Mouse (Mus musculus): Measurements from ENCODE around the gene Ttll5. TPM values are rescaled to one million over a fixed set of nuclear protein-coding genes. Genes with fewer than 3 reads are reported as not detected.

Ttll5 gene
- polyA plus RNA-seq, 1 experiment from 2014 or later = 9.8 TPM

DNA sequence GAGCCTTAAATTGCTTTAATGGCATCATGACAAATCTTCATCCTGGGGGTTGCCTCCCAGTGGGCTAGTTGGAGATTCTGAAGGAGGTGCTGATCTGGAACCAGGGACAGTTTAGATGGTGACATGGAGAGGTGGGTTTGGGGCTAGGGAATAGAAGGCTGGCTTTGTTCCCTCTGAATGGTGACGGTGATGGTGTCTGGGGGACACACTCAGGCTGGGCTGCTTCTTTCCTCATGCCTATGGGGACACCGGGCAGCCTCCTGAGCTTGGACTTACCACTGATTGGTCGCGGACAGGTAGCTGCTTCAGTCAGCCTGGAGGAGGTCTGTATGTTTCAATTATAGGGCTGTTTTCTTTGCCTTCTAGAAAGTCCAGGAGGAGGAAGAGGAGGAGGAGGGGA lies 12.8 kb upstream of the Ttll5 start:
- H3K4me1 ChIP-seq = peaks cover 5% of the 10 kb centered on the region; the same call in 1 of the 2 replicates
- H3K4me3 ChIP-seq = no peak overlapping the region
- no peak for ATAC-seq
- no peak overlapping the region for H3K9ac ChIP-seq
- H3K27ac ChIP-seq = no peak overlapping the region
- no peaks in the 10 kb centered on the region for H3K27me3 ChIP-seq (replicated peaks)
- H3K9me3 ChIP-seq (replicated peaks) = no peaks in the 10 kb centered on the region
- no peak overlapping the region for H3K4me2 ChIP-seq
- peaks cover 58% of the 10 kb centered on the region for H3K36me3 ChIP-seq
- 84% methylated on average over 4 of the region's 4 CpGs for WGBS (ENCODE audit: insufficient replicate concordance)

DNA sequence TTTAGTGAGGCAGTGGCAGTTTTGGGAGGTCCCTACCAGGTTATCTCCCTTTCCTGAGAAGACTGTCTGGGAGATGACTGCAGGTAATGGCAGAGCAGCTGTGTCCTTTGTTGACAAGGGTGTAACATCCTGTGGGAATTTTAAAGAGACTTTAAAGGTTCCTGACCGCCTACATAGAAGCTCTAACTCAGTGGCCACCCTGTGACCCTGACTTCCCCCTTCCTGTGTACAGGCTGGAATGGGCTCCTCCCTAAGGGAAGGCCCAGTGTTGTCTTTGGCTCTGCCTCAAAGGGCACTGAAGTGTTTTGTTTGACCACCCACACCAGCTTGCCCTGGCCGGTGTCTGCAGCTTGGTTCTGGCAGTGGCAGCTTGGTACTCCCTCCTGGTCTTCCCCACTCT lies 10.9 kb upstream of the Ttll5 start:
- peak; percentile 28; the same call in 1 of the 2 replicates for ATAC-seq
- H3K4me1 ChIP-seq = peaks cover 9% of the 10 kb centered on the region; the same call in 1 of the 2 replicates
- WGBS (ENCODE audit: insufficient replicate concordance) = 68% methylated on average over 2 of the region's 2 CpGs
- H3K4me3 ChIP-seq = no peak overlapping the region
- H3K27me3 ChIP-seq (replicated peaks) = no peaks in the 10 kb centered on the region
- peaks cover 74% of the 10 kb centered on the region for H3K36me3 ChIP-seq
- H3K9ac ChIP-seq = no peak overlapping the region
- no peaks in the 10 kb centered on the region for H3K9me3 ChIP-seq (replicated peaks)
- no peak overlapping the region for H3K27ac ChIP-seq
- no peak overlapping the region for H3K4me2 ChIP-seq

DNA sequence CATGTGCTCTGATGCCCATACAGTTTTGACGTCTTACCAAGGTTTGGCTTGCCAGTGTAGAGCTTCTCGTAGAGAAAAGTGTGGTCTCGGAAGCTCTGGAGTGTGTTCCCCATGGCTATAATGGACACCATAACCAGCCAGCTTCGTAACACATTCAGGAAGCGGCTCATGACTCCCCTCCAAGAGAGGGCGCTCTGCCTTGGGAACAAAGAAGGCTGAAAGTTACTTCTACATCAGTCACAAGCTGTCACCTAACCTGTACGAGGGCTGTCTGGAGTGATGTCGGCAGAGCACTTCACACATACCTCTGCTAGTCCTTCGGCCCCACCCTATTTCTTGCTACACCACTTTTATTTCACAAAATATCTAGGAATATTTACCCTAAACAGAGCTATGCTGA lies 2.4 kb upstream of the Ttll5 start:
- Histone ChIP-seq H3K27ac (no peak overlapping the region), H3K4me3 (no peak overlapping the region), H3K27me3 (replicated peaks) (no peaks in the 10 kb centered on the region), H3K9me3 (replicated peaks) (no peaks in the 10 kb centered on the region), H3K9ac (no peak overlapping the region), H3K36me3 (peaks cover 58% of the 10 kb centered on the region), H3K4me2 (no peak overlapping the region), H3K4me1 (peaks cover 39% of the 10 kb centered on the region)
- WGBS (ENCODE audit: insufficient replicate concordance) = 83% methylated on average over 9 of the region's 9 CpGs
- ATAC-seq = no peak

DNA sequence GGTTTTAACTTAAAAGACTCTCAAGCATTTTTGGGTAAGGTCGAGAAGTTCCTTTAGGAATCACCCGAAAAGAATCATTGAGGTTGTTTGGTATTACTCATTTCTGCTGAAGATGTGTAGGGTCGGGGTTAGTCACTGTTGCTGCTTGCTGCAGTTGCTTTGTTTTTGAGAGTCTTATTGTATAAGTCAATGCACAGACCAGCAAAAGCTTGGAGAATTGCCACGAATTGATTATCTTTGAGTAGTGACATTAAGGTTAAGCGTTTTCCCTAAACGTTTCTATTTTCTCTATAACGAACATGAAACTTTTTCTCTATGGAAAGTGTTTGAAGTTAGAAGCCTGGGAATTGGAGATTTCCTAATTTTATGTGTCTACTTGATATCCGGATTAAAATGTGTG lies 902 bp downstream of the Ttll5 start:
- WGBS (ENCODE audit: insufficient replicate concordance) = 7% methylated on average over 8 of the region's 8 CpGs
- Histone ChIP-seq H3K4me1 (peaks cover 34% of the 10 kb centered on the region), H3K27ac (peak overlapping the region; percentile 97), H3K4me3 (peak overlapping the region; percentile 85), H3K27me3 (replicated peaks) (no peaks in the 10 kb centered on the region), H3K9me3 (replicated peaks) (no peaks in the 10 kb centered on the region), H3K4me2 (peak overlapping the region; percentile 83), H3K9ac (peak overlapping the region; percentile 88), H3K36me3 (peaks cover 54% of the 10 kb centered on the region)
- ATAC-seq = no peak

DNA sequence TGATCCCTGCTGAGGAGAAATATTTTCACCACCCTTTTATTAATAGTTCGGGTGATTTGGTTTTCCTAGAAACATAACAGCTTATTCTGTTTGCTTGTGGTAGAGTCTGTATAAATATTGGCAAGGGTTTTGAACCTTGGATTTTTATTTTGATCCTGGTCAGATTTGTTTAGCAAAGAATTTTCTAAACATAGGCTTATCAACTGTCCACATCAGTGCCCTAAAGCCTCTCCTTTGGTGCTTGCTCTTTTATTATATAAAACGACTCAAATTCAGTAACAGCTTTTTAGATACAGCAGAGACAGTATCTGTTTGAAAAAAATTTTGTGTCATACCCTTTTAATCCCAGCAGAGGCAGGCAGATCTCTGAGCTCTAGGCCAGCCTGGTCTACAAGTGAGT lies 1.4 kb downstream of the Ttll5 start:
- peak overlapping the region; percentile 83 for H3K4me2 ChIP-seq
- peak overlapping the region; percentile 85 for H3K4me3 ChIP-seq
- H3K4me1 ChIP-seq = peaks cover 34% of the 10 kb centered on the region
- H3K27me3 ChIP-seq (replicated peaks) = no peaks in the 10 kb centered on the region
- no peak overlapping the region for H3K27ac ChIP-seq
- ATAC-seq = no peak
- H3K36me3 ChIP-seq = peaks cover 52% of the 10 kb centered on the region
- WGBS (ENCODE audit: insufficient replicate concordance) = 40% methylated on average over 2 of the region's 2 CpGs
- no peaks in the 10 kb centered on the region for H3K9me3 ChIP-seq (replicated peaks)
- peak overlapping the region; percentile 88 for H3K9ac ChIP-seq

DNA sequence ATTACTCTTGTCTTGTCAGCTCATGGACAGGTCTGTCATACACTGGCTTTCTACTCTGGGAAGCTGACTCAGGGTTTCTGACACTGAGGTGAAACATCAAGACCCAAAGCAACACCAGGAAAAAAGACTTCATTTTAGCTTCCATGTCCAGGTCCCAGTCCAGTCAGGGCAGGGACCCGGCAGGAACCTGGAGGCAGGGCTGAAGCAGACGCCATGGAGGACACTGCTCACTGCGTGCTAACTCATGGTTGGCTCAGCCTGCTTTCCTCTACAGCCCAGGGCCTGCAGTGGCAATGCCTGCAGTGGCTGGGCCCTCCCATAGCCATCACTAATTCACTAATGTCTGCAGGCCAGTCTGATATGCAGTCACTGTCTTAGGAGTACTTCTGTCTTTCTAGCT lies 4.4 kb downstream of the Ttll5 start:
- no peaks in the 10 kb centered on the region for H3K27me3 ChIP-seq (replicated peaks)
- ATAC-seq = no peak
- peaks cover 16% of the 10 kb centered on the region for H3K4me1 ChIP-seq
- no peak overlapping the region for H3K27ac ChIP-seq
- no peak overlapping the region for H3K4me3 ChIP-seq
- no peaks in the 10 kb centered on the region for H3K9me3 ChIP-seq (replicated peaks)
- no peak overlapping the region for H3K9ac ChIP-seq
- no peak overlapping the region for H3K4me2 ChIP-seq
- 86% methylated on average over 3 of the region's 3 CpGs for WGBS (ENCODE audit: insufficient replicate concordance)
- peaks cover 64% of the 10 kb centered on the region for H3K36me3 ChIP-seq

DNA sequence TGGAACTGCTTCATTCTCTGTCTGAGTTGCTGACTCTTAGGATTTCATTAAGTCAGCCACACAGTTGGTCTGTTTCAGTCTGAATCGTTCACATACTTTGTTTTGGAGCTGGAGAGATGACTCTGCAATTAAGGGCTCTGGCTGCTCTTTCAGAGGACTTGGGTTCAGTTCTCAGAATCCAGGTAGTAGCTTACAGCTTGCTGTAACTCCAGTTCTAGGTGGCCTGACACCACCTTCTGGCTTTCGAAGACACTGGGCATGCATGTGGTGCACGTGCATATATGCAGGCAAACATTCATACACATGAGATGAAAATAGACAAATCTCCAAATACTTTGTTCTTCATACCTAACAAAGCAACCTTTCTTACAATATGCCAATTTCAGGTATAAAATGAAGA lies 5.4 kb downstream of the Ttll5 start:
- no peaks in the 10 kb centered on the region for H3K9me3 ChIP-seq (replicated peaks)
- no peak overlapping the region for H3K4me2 ChIP-seq
- H3K4me3 ChIP-seq = no peak overlapping the region
- H3K27ac ChIP-seq = no peak overlapping the region
- WGBS (ENCODE audit: insufficient replicate concordance) = 82% methylated on average over 3 of the region's 3 CpGs
- peaks cover 71% of the 10 kb centered on the region for H3K36me3 ChIP-seq
- no peak overlapping the region for H3K9ac ChIP-seq
- no peaks in the 10 kb centered on the region for H3K27me3 ChIP-seq (replicated peaks)
- peaks cover 13% of the 10 kb centered on the region for H3K4me1 ChIP-seq
- no peak for ATAC-seq

DNA sequence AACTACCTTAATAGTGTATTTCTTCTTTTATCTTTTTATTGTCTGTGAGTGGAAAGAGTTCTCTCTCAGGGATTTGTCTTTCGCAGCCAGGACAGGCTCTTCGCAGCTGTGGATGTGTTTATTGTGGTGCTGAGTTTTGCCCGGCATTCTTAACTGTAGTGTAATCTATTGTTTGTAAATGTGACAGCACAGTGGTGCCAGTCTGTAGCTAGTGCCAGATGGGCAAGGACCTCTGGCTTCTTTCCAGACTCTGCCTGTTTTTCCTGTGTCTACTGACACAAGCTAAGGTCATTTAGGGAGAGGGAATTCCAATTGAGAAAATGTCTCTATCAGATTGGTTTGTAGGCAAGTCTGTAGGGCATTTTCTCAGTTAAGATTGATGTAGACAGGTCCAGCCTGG lies 6.2 kb downstream of the Ttll5 start:
- ATAC-seq = no peak
- 84% methylated on average over 3 of the region's 3 CpGs for WGBS (ENCODE audit: insufficient replicate concordance)
- Histone ChIP-seq H3K4me1 (peaks cover 12% of the 10 kb centered on the region), H3K36me3 (peaks cover 79% of the 10 kb centered on the region), H3K9ac (no peak overlapping the region), H3K4me3 (no peak overlapping the region), H3K27me3 (replicated peaks) (no peaks in the 10 kb centered on the region), H3K9me3 (replicated peaks) (no peaks in the 10 kb centered on the region), H3K27ac (no peak overlapping the region), H3K4me2 (no peak overlapping the region)

DNA sequence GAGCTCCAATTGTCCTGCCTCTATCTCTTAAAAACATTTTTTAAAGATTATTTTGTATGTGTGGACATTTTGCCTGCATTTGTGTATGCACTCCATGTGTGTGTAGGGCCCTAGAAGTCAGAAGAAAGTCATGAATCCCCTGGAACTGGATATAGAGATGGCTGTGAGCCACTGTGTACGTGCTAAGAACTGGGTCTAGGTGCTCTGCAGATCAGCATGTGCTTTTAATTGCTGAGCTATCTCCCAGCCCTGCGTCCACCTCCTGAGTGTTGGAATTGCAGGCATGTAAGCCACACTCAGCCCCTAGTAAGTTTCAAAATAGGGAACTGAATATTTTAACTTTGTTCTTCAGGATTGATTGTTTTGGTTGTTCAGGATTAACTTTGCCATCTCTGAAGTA lies 10.1 kb downstream of the Ttll5 start:
- H3K27me3 ChIP-seq (replicated peaks) = no peaks in the 10 kb centered on the region
- no peak overlapping the region for H3K27ac ChIP-seq
- no peaks in the 10 kb centered on the region for H3K4me1 ChIP-seq
- no peak for ATAC-seq
- H3K4me3 ChIP-seq = no peak overlapping the region
- 85% methylated on average over 2 of the region's 2 CpGs for WGBS (ENCODE audit: insufficient replicate concordance)
- no peak overlapping the region for H3K4me2 ChIP-seq
- H3K9ac ChIP-seq = no peak overlapping the region
- peaks cover 60% of the 10 kb centered on the region for H3K36me3 ChIP-seq
- no peaks in the 10 kb centered on the region for H3K9me3 ChIP-seq (replicated peaks)

DNA sequence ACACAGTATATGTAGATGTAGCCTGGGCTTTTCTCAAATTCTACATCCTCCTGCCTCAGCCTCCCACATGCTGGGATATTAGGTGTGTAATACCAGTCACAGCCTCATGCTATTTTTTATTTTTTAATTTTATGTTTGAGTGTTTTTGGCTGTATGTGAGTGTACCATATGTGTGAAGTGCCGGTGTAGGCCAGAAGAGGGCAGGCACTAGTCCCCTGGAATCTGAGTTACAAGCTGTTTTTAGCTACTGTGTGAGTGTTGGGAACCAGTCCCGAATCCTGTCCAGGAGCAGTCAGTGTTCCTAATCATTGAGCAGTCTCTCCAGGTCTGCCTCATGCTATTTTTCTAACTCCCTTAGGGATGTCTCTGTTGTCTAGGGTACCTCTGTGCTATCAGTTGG lies 13.3 kb downstream of the Ttll5 start:
- Histone ChIP-seq H3K4me1 (peaks cover 10% of the 10 kb centered on the region), H3K9ac (no peak overlapping the region), H3K36me3 (peaks cover 54% of the 10 kb centered on the region), H3K27ac (no peak overlapping the region), H3K4me3 (no peak overlapping the region), H3K27me3 (replicated peaks) (no peaks in the 10 kb centered on the region), H3K4me2 (no peak overlapping the region), H3K9me3 (replicated peaks) (no peaks in the 10 kb centered on the region)
- WGBS (ENCODE audit: insufficient replicate concordance) = 88% methylated on average over 2 of the region's 2 CpGs
- ATAC-seq = no peak

DNA sequence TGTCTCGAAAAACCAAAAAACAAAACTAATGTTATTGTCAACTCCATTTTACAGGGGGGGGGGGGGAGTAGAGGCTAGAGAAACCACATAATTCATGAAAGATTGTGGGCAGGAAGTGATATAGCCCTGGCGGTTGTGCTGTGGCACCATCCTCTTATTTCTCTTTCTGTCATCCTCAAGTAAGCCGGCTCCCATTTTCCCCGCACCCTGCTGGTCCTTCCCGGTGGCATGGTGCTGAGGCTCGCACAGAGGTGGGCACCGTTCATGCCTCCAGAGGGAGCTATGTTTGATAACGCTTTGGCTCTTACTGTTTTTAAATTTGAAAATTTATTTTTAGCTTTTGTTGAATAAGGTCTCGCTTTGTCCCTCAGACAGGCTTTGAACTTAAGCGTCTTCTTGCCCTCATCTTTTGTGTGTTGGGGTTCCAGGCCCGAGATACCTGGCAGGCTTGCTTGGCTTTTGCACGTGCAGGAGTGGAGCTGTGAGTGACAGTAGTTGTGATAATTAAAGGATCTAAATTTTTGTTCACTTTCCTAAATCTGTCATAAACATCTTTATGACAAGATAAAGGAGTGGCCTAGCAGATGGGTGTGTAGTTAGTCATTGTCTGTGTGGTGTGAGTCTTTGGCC lies 15.0 kb downstream of the Ttll5 start:
- Histone ChIP-seq H3K27ac (no peak overlapping the region), H3K4me3 (no peak overlapping the region), H3K9ac (no peak overlapping the region), H3K36me3 (peaks cover 54% of the 10 kb centered on the region), H3K9me3 (replicated peaks) (no peaks in the 10 kb centered on the region), H3K27me3 (replicated peaks) (no peaks in the 10 kb centered on the region), H3K4me2 (no peak overlapping the region), H3K4me1 (peaks cover 10% of the 10 kb centered on the region)
- no peak for ATAC-seq
- 77% methylated on average over 12 of the region's 12 CpGs for WGBS (ENCODE audit: insufficient replicate concordance)

DNA sequence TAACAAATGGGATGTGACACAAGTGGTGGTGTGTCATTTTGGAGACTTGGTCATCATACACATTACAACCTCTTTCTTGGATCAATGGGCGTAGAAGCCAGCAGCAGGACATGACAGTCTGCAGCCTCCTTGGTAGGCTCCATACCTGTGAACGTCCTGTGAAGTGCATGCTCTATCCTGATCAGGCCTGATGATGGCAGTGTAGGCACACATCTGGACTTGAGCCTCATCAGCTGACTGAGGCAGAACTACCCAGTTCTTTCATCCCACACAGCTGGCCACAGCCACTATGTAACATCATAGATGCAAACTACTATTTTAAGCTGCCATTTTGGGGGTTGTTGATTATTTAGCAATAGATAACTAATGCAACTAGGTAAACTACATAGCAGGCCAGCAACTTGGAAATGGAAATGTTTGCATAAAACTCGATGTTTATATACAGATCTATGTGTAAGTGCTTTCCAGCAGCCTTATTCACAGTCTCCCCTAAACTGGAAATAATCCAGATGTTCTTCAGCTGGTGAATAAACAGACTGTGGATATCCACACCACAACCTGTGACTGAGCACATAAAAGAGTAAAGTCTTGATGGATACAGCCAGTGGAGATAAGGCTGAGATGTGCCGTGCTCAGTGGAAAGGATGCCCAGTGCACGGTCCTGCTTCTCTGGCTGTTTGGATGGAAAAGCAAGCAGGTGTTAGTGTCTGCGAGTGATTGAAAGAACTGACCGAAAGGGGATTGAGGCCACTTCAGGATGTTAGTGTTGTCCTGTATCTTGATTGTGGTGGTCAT lies 23.9 kb downstream of the Ttll5 start:
- ATAC-seq = no peak
- Histone ChIP-seq H3K4me2 (no peak overlapping the region), H3K9me3 (replicated peaks) (no peaks in the 10 kb centered on the region), H3K36me3 (peaks cover 55% of the 10 kb centered on the region), H3K9ac (no peak overlapping the region), H3K4me3 (no peak overlapping the region), H3K27ac (no peak overlapping the region), H3K4me1 (no peaks in the 10 kb centered on the region), H3K27me3 (replicated peaks) (no peaks in the 10 kb centered on the region)
- WGBS (ENCODE audit: insufficient replicate concordance) = 74% methylated on average over 7 of the region's 7 CpGs
